Mouse (Mus musculus): ENCODE measurements around the gene Rom1. TPM values are rescaled to one million over a fixed set of nuclear protein-coding genes. Genes with fewer than 3 reads are reported as not detected.

Gene Rom1
- total RNA-seq, 2 experiments from 2014 or later = 19.8 to 30.2 TPM

Small RNA genes lying within 50 kb of the gene (microRNA-seq; reads per million reads assigned to microRNA genes)
- gene Mir5136 (ENCODE audit: borderline number of aligned reads in 2 of 2) = 0 to 0.72 reads per million in 2 experiments

Other genes with a start within 250 kb of the Rom1 start
- 10 to 100 TPM; 37.7 to 43.0 TPM for gene Slc3a2, start 206.0 kb downstream of the Rom1 start, total RNA-seq (2021)
- gene Wdr74, start 193.5 kb downstream of the Rom1 start, total RNA-seq (2021) = 10 to 100 TPM; 22.0 to 22.4 TPM
- not detected for gene 1700092M07Rik, start 188.6 kb downstream of the Rom1 start, total RNA-seq (2021)
- gene Stx5a, start 187.9 kb downstream of the Rom1 start, total RNA-seq (2021) = 10 to 100 TPM; 28.1 to 29.8 TPM
- 10 to 100 TPM; 36.7 to 37.6 TPM for gene Nxf1, start 172.3 kb downstream of the Rom1 start, total RNA-seq (2021)
- 100 to 1,000 TPM; 114 to 117 TPM for gene Tmem223, start 158.4 kb downstream of the Rom1 start, total RNA-seq (2021)
- 10 to 100 TPM; 16.5 to 18.0 TPM for gene Tmem179b, start 154.9 kb downstream of the Rom1 start, total RNA-seq (2021)
- gene Taf6l, start 142.9 kb downstream of the Rom1 start, total RNA-seq (2021) = 1 to 10 TPM; 5.6 to 7.9 TPM
- gene Polr2g, start 130.8 kb downstream of the Rom1 start, total RNA-seq (2021) = 10 to 100 TPM; 52.3 to 59.2 TPM
- 1 to 10 TPM; 1.3 to 1.7 TPM for gene Zbtb3, start 126.8 kb downstream of the Rom1 start, total RNA-seq (2021)
- 10 to 100 TPM; 11.6 to 14.7 TPM for gene Ttc9c, start 110.0 kb downstream of the Rom1 start, total RNA-seq (2021)
- 10 to 100 TPM; 44.6 to 49.8 TPM for gene Hnrnpul2, start 109.3 kb downstream of the Rom1 start, total RNA-seq (2021)
- gene AC129217.1, start 99.6 kb downstream of the Rom1 start, total RNA-seq (2021) = not detected
- gene Bscl2, start 91.9 kb downstream of the Rom1 start, total RNA-seq (2021) = 10 to 100 TPM; 22.0 to 25.2 TPM
- gene Gng3, start 90.2 kb downstream of the Rom1 start, total RNA-seq (2021) = not detected
- gene Lrrn4cl, start 78.6 kb downstream of the Rom1 start, total RNA-seq (2021) = 1 to 10 TPM; 4.0 to 4.9 TPM
- 100 to 1,000 TPM; 122 to 130 TPM for gene Ubxn1, start 57.9 kb downstream of the Rom1 start, total RNA-seq (2021)
- 10 to 100 TPM; 58.7 to 59.0 TPM for gene Uqcc3, start 48.4 kb downstream of the Rom1 start, total RNA-seq (2021)
- gene Lbhd1, start 45.6 kb downstream of the Rom1 start, total RNA-seq (2021) = 1 to 10 TPM; 1.7 to 3.4 TPM
- not detected for gene Gm49403, start 45.4 kb downstream of the Rom1 start, total RNA-seq (2021)
- 10 to 100 TPM; 18.7 to 20.4 TPM for gene 1810009A15Rik, start 40.5 kb downstream of the Rom1 start, total RNA-seq (2021)
- not detected for gene Gm49416, start 40.4 kb downstream of the Rom1 start, total RNA-seq (2021)
- 10 to 100 TPM; 11.5 to 13.6 TPM for gene Ints5, start 36.4 kb downstream of the Rom1 start, total RNA-seq (2021)
- gene Ganab, start 31.3 kb downstream of the Rom1 start, total RNA-seq (2021) = 10 to 100 TPM; 48.5 to 52.2 TPM
- 10 to 100 TPM; 34.5 to 37.6 TPM for gene B3gat3, start 9.0 kb downstream of the Rom1 start, total RNA-seq (2021)
- 10 to 100 TPM in 1 of 2 experiments, 1 to 10 TPM in 1; 9.5 to 11.0 TPM for gene Eml3, start 196 bp upstream of the Rom1 start, total RNA-seq (2021)
- gene Mta2, start 12.5 kb upstream of the Rom1 start, total RNA-seq (2021) = 10 to 100 TPM; 33.2 to 38.5 TPM
- 1 to 10 TPM; 8.1 to 8.9 TPM for gene Tut1, start 24.5 kb upstream of the Rom1 start, total RNA-seq (2021)
- gene Eef1g, start 37.7 kb upstream of the Rom1 start, total RNA-seq (2021) = 100 to 1,000 TPM; 246 to 250 TPM
- gene Ahnak, start 59.9 kb upstream of the Rom1 start, total RNA-seq (2021) = 100 to 1,000 TPM; 362 to 377 TPM
- gene Scgb1a1, start 158.6 kb upstream of the Rom1 start, total RNA-seq (2021) = not detected
- 10 to 100 TPM; 24.3 to 28.4 TPM for gene Asrgl1, start 206.3 kb upstream of the Rom1 start, total RNA-seq (2021)